8 mouse cellular contexts compared by ENCODE assay signal in the genomic region with DNA sequence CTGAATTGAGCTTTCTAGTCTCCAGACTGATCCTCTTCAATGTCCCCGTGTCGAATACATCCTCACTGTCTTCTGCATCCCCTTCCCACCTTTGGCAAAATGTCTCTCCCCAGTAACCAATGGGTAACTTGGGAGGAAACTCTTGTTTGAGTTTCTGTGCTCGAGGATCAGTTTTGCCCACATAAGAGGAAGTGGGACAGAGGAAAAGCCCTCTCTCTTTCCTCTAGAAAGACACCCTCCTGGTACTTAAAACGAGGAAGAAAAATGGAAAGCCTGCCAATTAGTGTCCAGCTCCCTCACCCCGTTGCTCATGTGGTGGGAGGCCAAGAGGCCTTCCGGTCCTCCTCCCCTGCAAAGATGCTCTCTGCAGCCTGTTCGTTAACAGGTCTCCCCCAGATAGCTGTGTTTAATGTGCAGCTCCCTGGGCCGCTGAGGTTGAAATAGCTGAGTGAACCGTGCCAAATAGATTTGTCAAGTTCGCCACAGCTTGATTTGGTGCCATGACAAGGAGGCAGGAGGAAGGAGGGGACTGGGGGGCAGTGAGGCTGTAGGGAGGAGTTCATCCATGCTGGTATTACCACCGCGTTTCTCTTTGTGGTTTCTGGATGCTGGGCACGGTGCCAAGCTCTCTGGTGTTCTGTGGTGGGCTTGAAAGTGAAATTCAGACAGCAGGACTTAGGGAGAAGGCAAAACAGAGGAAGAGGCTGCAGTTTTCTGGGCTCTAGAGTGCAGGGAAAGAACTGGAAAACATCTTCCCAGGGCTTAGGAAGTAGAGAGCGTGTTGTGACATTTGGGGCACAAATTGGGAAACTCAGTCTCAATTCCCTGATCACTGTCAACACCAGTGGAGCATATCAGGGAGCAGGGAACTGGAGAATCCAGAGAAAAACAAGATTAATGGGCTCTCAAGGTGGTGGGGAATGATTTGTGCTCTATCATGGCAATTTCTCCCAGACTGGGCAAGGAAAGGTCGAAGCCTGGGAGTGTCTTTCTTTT. TPM values are rescaled to one million over a fixed set of nuclear protein-coding genes. Genes with fewer than 3 reads are reported as not detected.
A peak's percentile ranks its signal among the peaks of the same experiment; 100 is the strongest.
DNase-seq lines count a peak whose midpoint lies in the region; ATAC-seq lines count a peak whose summit lies in the region.

No protein-coding gene starts in this region.

- H3K36me3 ChIP-seq in hindbrain, embryonic 12.5 days, result peaks cover 13% of the 10 kb centered on the region
- no peaks in the 10 kb centered on the region for H3K36me3 ChIP-seq in midbrain, embryonic 15.5 days (replicated peaks)

- peaks cover 45% of the 10 kb centered on the region for H3K4me1 ChIP-seq in hindbrain, embryonic 12.5 days
- H3K4me1 ChIP-seq in midbrain, embryonic 15.5 days, result peaks cover 50% of the 10 kb centered on the region

- WGBS in hindbrain, embryonic 12.5 days, result 37% methylated on average over 15 of the region's 15 CpGs
- WGBS in midbrain, embryonic 15.5 days, result 20% methylated on average over 15 of the region's 15 CpGs

- peak overlapping the region; percentile 60 for H3K27ac ChIP-seq in hindbrain, embryonic 12.5 days
- H3K27ac ChIP-seq in midbrain, embryonic 15.5 days, result peak overlapping the region; percentile 37

- H3K4me2 ChIP-seq in hindbrain, embryonic 12.5 days (replicated peaks), result peak overlapping the region; percentile 15; the same call in 1 of the 2 replicates
- H3K4me2 ChIP-seq in midbrain, embryonic 15.5 days, result no peak overlapping the region

- H3K27me3 ChIP-seq in hindbrain, embryonic 12.5 days, result peaks cover 13% of the 10 kb centered on the region
- peaks cover 17% of the 10 kb centered on the region for H3K27me3 ChIP-seq in midbrain, embryonic 15.5 days (replicated peaks)

- DNase-seq in embryo, embryonic 11 days, result peak; percentile 45
- no peak for DNase-seq in embryo, embryonic 10 days (ENCODE audit: low spot score)
- peak; percentile 67 for DNase-seq in right cerebral cortex, postnatal 4 days
- no peak for DNase-seq in right cerebral cortex, postnatal 36 days (ENCODE audit: low spot score in 2 of 2)
- DNase-seq in spleen, postnatal 10 days (ENCODE audit: low spot score in 2 of 2), result no peak

- peak; percentile 67 for ATAC-seq in hindbrain, embryonic 12.5 days (ENCODE audit: low FRiP score)
- peak; percentile 59 for ATAC-seq in midbrain, embryonic 15.5 days (replicated peaks)
- ATAC-seq in monocyte, adult 5-6 weeks (replicated peaks; ENCODE audit: insufficient number of reproducible peaks, low FRiP score, low TSS enrichment, poor library complexity, severe bottlenecking), result no peak

- no peaks in the 10 kb centered on the region for H3K9me3 ChIP-seq in hindbrain, embryonic 12.5 days (replicated peaks)
- no peaks in the 10 kb centered on the region for H3K9me3 ChIP-seq in midbrain, embryonic 15.5 days

- no peak overlapping the region for H3K9ac ChIP-seq in hindbrain, embryonic 12.5 days
- no peak overlapping the region for H3K9ac ChIP-seq in midbrain, embryonic 15.5 days

- H3K4me3 ChIP-seq in hindbrain, embryonic 12.5 days, result no peak overlapping the region
- H3K4me3 ChIP-seq in midbrain, embryonic 15.5 days, result no peak overlapping the region

RNA-seq across cellular contexts. Expression of a gene that starts 48.2 kb away (rescaled TPM):
- polyA plus RNA-seq in hindbrain, embryonic 12.5 days (2016; fragmentation: Nextera tagmentation; extraction: Ambion mirVana), result 43.8 and 45.9 TPM in 2 replicates
- 24.0 and 25.5 TPM in 2 replicates for polyA plus RNA-seq in midbrain, embryonic 15.5 days (2015; fragmentation: Nextera tagmentation; extraction: Ambion mirVana)
- 4.5 to 7.1 TPM (median 5.0 TPM) in 3 replicates for total RNA-seq in monocyte, adult 5-6 weeks (2017)

Comparison
In these comparisons a context has a peak if more than half of its experiments do, and no peak if none do; other contexts are left out.
1. DNase-seq: peak in embryo, embryonic 11 days (single experiment) and right cerebral cortex, postnatal 4 days (single experiment); none in embryo, embryonic 10 days (single experiment), right cerebral cortex, postnatal 36 days (0 of 2) and spleen, postnatal 10 days (0 of 2).